Mouse (Mus musculus) lung, postnatal 0 days (tissue): ENCODE data around the gene Olah.

Source experiments
- CTCF ChIP-seq: IDR thresholded peaks from 2 replicates; pipeline ENCODE4 v1.5.1; 2016; ENCODE audit warnings: antibody characterized with exemption, mild to moderate bottlenecking
- EP300 ChIP-seq: IDR thresholded peaks from 2 replicates; pipeline ENCODE4 v1.6.1; 2016; ENCODE audit warnings: antibody characterized with exemption, mild to moderate bottlenecking, control low read depth

GRCm38 (mm10) chr2:3357887-3358286 lies 39.1 kb downstream of the Olah start:
- TF ChIP-seq EP300 (no peak), CTCF (no peak)
